ENCODE assay signal across 17 mouse cellular contexts in genomic region chr3:79248659-79249235, GRCm38 (mm10). TPM values are rescaled to one million over a fixed set of nuclear protein-coding genes. Genes with fewer than 3 reads are reported as not detected.
A peak's percentile ranks its signal among the peaks of the same experiment; 100 is the strongest.
DNase-seq lines count a peak whose midpoint lies in the region; ATAC-seq and TF ChIP-seq lines count a peak whose summit lies in the region.
"Had no signal": no experiment of that assay in that cellular context is flagged by ENCODE, and none has a peak within 500 bp of the region (broad histone marks: within the 10 kb centered on the region; RNA-seq: fewer than 3 reads in every experiment).

No protein-coding gene starts in this region.

- H3K4me3 ChIP-seq in heart, postnatal 0 days (ENCODE audit: low read depth, low read length) = no peak overlapping the region
- H3K4me3 ChIP-seq in G1E (ENCODE audit: low read depth, low read length) (no peak overlapping the region; the same call in 1 of the 2 replicates), macrophage (ENCODE audit: inconsistent target) (no peak overlapping the region)
- H3K4me3 ChIP-seq: heart, embryonic 12.5 days; midbrain, embryonic 12.5 days had no signal

- peaks cover 82% of the 10 kb centered on the region for H3K79me2 ChIP-seq in macrophage (ENCODE audit: inconsistent target)

- no peak for ATAC-seq in heart, postnatal 0 days (ENCODE audit: insufficient read depth, low read depth)
- ATAC-seq in G1E (ENCODE audit: extremely low read depth, insufficient number of reproducible peaks, low FRiP score, poor library complexity, severe bottlenecking) = peak; percentile 24; the same call in 1 of the 2 replicates
- ATAC-seq: hindbrain, postnatal 0 days; Patski had no signal

- no peak overlapping the region for H3K4me2 ChIP-seq in heart, postnatal 0 days (ENCODE audit: low read depth, low read length)
- H3K4me2 ChIP-seq: heart, embryonic 12.5 days; midbrain, embryonic 12.5 days had no signal

- no peak for TF ChIP-seq CTCF in heart, postnatal 0 days (IDR thresholded peaks at IDR 0.05; ENCODE audit: low read depth)
- no peak for TF ChIP-seq CTCF in G1E (IDR thresholded peaks at IDR 0.05; ENCODE audit: low read depth, low read length)

- H3K36me3 ChIP-seq in heart, postnatal 0 days (replicated peaks; ENCODE audit: control insufficient read depth, insufficient read depth, low read length) = no peaks in the 10 kb centered on the region
- peaks cover 7% of the 10 kb centered on the region for H3K36me3 ChIP-seq in G1E (replicated peaks)
- H3K36me3 ChIP-seq in macrophage (ENCODE audit: inconsistent target) = no peaks in the 10 kb centered on the region
- H3K36me3 ChIP-seq: heart, embryonic 12.5 days; midbrain, embryonic 12.5 days had no signal

- H3K27me3 ChIP-seq in heart, postnatal 0 days (ENCODE audit: control insufficient read depth, insufficient read depth, low read length) = no peaks in the 10 kb centered on the region
- peaks cover 5% of the 10 kb centered on the region; the same call in 1 of the 2 replicates for H3K27me3 ChIP-seq in G1E (ENCODE audit: insufficient read depth, low read length)
- H3K27me3 ChIP-seq: heart, embryonic 12.5 days; midbrain, embryonic 12.5 days; Patski had no signal

- WGBS in heart, postnatal 0 days = 82% methylated on average over 5 of the region's 5 CpGs
- WGBS in macrophage (ENCODE audit: missing documents) = 82% methylated on average over 5 of the region's 5 CpGs

- no peaks in the 10 kb centered on the region for H3K9me3 ChIP-seq in heart, postnatal 0 days (replicated peaks; ENCODE audit: control insufficient read depth, low read length)
- H3K9me3 ChIP-seq in G1E (replicated peaks) = no peaks in the 10 kb centered on the region

- peaks cover 46% of the 10 kb centered on the region for H3K4me1 ChIP-seq in heart, postnatal 0 days (ENCODE audit: control insufficient read depth, insufficient read depth)
- H3K4me1 ChIP-seq in G1E (ENCODE audit: insufficient read depth, low read depth, low read length) = peaks cover 67% of the 10 kb centered on the region

- no peak for DNase-seq in heart, postnatal 0 days (ENCODE audit: low spot score)
- no peak for DNase-seq in heart, adult 8-10 months (ENCODE audit: low spot score)
- peak; percentile 73 for DNase-seq in CD4-positive helper T cell, adult 2 months (ENCODE audit: low read depth, low spot score)
- DNase-seq in G1E (ENCODE audit: low spot score) = no peak
- no peak for DNase-seq in embryo, embryonic 9.5 days (ENCODE audit: extremely low spot score)
- DNase-seq in frontal cortex, postnatal 36 days (ENCODE audit: low spot score in 2 of 2) = no peak
- DNase-seq: cerebellum, postnatal 14 days; gastrocnemius, postnatal 36 days; layer of hippocampus, postnatal 36 days; left cerebral cortex, postnatal 4 days; lung, adult 18-20 months; retina, postnatal 1 day had no signal

- H3K27ac ChIP-seq in heart, postnatal 0 days (ENCODE audit: low read depth) = 0 out of 2 replicates have a peak overlapping the region, but pooled peaks have one; percentile 25
- H3K27ac ChIP-seq in macrophage = peak overlapping the region; percentile 19; the same call in 1 of the 2 replicates
- H3K27ac ChIP-seq: hindbrain, postnatal 0 days; midbrain, embryonic 12.5 days had no signal

- TF ChIP-seq EP300 in heart, postnatal 0 days (IDR thresholded peaks at IDR 0.05; ENCODE audit: low read depth) = no peak

- no peak overlapping the region for H3K9ac ChIP-seq in heart, postnatal 0 days (replicated peaks; ENCODE audit: low read depth, low read length)
- H3K9ac ChIP-seq: heart, embryonic 12.5 days; midbrain, embryonic 12.5 days had no signal

RNA-seq across cellular contexts. Expression of gene Rapgef2, which starts 37.6 kb away (rescaled TPM):
- 28.8 and 30.3 TPM in 2 replicates for total RNA-seq in heart, postnatal 0 days (2014; rRNA removed; ENCODE audit: low replicate concordance)
- polyA plus RNA-seq in heart, postnatal 0 days (2015; fragmentation: Nextera tagmentation; extraction: Ambion mirVana) = 3.3 and 3.5 TPM in 2 replicates
- 10 to 100 TPM; 28.3 to 34.8 (median 32.0) TPM for total RNA-seq in heart, adult 8-10 months (2022)
- total RNA-seq in G1E (2014; fragmentation: Nextera tagmentation) = 18.7 and 19.7 TPM in 2 replicates
- total RNA-seq in G1E (2017) = 21.7 and 22.1 TPM in 2 replicates
- 2.8 and 2.9 TPM in 2 replicates for polyA plus RNA-seq in G1E (2012)
- 1,000 to 10,000 TPM in 1 of 26 experiments, 100 to 1,000 TPM in 22, 10 to 100 TPM in 3; 68.8 to 1,213 (median 421) TPM for total RNA-seq in macrophage (2018; cell fraction: chromatin; rRNA removed)
- total RNA-seq in macrophage (2018; cell fraction: cytosol; rRNA removed) = 100 to 1,000 TPM in 5 of 26 experiments, 10 to 100 TPM in 21; 17.9 to 189 (median 66.3) TPM
- total RNA-seq in macrophage (2018; cell fraction: nucleus; rRNA removed) = 100 to 1,000 TPM in 22 of 26 experiments, 10 to 100 TPM in 4; 47.9 to 565 (median 303) TPM
- polyA plus RNA-seq in macrophage (2018) = 9.0 to 16.6 TPM (median 10.6 TPM) in 3 replicates
